Mouse (Mus musculus) left cerebral cortex, adult 8-10 months (tissue): Measurements from ENCODE around the gene Mtus2. TPM values are rescaled to one million over a fixed set of nuclear protein-coding genes. Genes with fewer than 3 reads are reported as not detected.

ENCODE experiments used
- DNase-seq, 2 experiments: peaks; one replicate each; pipeline ENCODE4 v3.0.0; 2022; ENCODE audit warnings: low spot score in 2 of 2
- total RNA-seq, 4 experiments: library from RNA; stranded (reverse); gene quantifications; 2 replicates each; pipeline ENCODE4 v1.2.4; 2022

Gene Mtus2
- total RNA-seq, 4 experiments from 2014 or later, result 36.6 to 43.1 (median 39.3) TPM

DNA sequence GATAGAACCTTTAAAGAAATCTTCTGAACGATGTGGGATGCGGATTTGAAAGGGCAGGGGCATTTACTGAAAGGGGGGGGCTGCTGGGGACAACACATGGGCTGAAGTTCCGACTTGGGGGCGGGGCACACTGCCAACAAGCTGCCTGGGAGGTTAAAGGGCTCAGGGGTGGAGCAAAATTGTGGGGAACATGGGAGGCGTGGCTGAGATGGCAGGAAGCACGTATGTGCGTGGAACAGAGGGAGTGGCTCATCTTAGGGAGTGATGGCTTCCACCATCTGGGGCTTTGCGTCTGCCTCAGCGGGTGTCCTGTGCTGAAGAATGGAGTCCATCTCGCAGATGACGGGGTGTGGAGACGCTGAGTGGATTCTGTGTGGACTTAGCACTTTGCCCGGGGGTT is 70.9 kb downstream of the Mtus2 start:
- no peak for DNase-seq

DNA sequence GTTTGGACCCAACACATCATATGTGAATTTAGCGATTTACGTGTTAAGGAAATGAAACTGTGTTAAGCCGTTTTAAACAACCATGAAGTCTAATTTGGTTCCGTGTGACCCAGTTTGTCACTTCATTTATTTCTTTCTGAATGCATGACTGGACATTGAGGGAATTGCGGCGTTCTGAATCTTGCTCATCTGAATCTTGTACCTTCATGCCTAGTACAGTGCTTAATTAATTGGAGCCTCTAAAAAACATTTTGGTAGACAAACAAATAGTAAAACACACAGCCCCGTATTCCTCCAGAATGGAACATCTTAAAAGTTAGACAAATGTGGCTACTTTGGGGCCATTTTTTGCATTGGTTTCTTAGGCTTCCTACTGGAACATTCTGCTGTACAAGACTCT is 84.5 kb downstream of the Mtus2 start:
- DNase-seq, result no peak

DNA sequence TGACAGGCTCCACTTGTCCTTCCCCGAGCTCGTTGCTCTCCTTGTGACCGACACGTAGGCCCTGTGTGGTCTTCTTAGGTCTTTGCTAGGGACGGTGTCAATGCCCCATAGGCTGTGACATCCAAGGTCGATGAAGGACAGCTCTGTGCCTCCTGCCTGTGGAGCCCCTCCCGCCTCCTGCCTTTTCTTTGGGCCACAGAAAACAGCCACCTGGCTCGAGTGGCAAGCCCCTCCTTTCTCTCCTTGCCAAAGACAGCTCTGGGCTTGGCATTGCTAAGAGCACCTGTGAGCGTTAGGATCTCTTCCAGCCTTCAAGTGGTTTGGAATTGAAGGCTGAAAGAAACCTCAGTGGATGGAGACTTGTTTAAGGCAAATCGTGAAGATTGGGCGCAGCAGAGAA is 91.1 kb downstream of the Mtus2 start:
- DNase-seq, result no peak

DNA sequence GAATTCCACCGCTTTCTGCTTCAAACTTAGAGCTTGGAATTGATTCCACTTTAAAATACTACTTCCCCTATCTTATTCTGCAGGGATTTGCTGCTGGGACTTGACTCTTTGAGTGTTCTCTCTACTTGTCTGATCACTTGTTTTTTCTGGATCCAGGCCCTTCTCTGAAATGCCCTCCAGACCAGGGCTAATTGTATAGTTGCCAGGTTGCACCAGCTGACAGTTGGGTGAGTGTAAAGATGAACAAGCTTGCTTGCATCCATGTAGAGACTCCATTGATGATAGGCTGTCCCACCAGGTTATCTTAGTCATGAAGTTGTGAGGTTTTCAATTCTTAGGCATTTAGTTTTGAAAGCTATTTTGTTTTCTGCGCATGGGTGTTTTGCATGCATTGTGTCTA is 92.2 kb downstream of the Mtus2 start:
- DNase-seq, result no peak

DNA sequence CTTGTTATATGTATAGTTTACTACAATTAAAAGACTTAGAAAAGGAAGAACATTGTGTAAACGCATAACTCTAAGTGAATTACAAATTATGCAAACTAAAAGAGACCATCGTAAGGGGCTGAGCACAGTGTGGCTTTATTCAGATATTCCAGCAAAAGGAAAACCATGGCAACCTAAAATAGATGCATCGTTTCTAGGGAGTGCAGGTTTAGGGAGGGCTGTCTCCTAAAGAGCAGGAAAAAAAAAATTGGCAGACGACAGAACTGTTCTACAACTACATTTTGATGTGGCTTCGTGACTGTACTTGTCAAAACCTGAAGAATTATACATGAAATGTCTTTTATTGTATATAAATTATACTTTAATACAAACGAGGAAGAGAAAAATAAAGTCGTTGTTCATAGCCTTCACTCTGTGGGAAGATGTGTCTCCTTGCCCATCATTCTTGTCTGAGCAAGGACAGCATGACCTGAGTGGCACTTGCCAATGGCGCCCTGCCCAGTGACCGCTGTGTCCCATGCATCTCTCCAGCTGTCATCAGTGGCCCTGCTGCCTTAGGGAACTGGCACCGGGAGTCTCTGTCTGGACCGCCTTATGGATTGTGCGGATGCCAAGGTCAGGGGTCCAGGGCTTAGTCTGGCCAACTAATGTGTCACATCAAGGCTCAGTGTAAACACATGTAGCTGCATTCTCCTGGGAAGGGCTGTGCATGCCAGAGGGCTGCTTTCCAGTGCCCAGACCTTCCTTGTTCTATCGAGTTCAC is 95.9 kb downstream of the Mtus2 start:
- no peak for DNase-seq

DNA sequence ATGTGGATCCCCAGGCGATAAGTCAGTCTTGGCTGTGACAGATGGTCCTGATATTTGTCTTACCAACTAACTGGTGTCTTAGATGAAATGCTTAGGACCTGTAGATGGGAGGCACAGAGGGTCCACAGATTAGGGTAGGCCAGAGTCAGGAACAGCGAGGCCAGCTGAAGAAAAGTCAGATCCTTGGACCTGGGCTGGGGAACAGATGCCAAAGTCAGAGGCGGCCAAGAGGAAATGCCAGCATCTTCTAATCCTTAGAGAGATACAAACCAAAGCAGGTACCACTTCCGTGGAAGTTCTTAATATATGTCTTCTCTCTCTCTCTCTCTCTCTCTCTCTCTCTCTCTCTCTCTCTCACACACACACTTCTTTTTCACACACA is 96.5 kb downstream of the Mtus2 start:
- DNase-seq, result no peak

DNA sequence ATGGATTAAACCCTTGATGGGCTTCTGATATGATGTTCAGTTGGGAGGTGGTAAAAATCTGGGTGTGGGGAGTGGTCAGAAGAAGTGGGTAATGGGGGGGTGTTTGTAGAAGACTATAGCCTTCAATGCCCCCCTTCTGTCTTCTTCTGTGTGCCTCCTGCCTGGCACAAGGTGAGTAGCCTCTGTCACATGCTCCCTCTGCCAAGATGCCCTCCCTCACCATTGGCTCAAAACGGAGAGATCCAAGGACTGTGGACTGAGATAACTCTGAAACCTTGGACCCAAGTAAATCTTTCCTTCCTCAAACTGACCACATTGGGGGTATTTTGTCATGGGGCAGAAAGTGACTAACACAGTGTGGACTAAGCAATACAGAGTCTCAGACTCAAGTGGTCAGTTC is 99.7 kb downstream of the Mtus2 start:
- no peak for DNase-seq

DNA sequence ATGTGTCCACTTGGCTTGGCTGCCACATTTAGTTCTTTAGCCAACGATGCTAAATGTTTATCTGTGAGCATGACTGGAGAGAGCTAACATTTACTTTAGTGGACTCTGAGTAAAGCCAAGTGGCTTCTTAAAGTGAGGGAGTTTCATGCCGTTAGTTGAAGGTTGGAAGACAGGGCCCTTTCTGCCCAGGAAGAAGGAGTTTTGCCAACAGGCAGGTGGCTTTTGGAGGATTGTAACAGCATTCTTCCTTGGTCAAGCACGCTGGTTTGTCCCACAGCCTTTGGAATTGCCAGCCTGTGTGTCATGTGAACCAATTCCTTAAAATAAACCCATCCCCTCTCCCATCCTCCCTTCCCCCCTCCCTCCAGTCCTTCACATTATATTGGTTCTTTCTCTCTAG is 100.3 kb downstream of the Mtus2 start:
- no peak for DNase-seq

DNA sequence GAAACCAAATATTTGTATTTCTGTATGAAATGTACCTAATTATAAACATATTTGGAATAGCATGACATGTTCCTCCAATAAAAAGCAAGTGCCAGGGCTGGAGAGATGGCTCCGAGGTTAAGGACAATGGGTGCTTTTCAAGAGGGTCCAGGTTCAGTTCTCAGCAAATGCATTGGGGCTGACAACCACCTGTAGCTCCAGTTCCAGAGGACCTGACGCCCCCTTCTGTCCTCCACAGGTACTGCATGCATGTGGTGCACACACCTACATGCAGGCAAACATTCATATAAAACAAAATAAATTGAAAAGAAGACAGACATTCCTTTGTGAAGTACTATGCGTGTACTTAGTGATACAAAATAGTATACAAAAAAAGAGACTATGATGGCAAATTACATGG is 102.2 kb downstream of the Mtus2 start:
- DNase-seq, result no peak

DNA sequence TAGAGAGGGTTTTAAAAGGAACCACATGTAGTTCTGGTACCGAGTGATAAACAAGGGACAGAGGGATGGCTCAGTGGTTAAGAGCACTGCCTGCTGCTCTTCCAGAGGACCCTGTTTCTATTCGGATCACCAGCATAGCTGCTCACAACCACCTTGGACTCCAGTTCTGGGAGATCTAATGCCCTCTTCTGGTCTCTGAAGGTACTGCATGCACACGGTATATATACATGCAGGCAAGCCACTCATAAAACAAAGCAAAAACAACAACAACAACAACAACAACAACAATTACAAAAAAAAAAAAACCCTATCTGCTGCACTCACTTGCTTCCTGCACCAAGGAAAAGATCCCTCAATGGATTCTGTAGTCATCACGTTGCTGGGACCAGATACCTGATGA is 104.7 kb downstream of the Mtus2 start:
- no peak for DNase-seq

DNA sequence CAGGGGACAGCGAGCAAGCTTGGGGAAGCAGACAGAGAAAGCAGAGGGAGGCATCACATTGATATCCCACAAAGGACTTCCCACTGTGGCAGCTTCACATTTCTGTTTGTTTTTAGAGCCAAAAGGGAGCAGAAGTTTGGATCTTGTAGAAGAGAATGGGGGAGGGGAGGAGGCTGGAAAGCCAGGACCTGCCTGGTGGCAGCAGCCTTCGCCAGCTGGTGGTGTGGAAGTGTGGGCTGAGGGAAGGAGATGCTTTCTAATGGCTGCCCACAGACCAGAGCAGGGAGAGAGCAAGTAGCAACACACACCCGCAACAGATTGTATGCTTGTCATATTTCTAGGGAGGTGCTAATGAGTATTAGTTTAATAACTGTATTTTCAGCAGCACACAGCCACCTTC is 106.6 kb downstream of the Mtus2 start:
- DNase-seq, result no peak

DNA sequence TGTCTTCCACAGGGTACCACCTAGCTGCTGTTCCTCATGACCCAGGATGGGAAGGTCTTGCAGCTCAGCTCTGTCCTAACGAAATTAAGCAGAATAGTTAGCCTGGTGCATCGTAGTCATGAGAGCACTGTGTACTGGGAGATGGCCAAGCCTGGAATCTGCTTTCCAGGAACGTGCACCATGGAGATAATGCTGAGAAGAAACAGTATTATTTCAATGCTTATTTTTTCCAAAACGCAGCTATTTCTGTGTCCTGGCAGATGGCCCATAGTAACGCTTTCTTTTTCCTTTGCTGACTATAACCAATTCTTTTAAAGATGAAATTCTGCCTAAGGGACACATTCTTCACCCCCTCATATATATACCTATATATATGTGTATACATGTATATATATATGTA is 108.1 kb downstream of the Mtus2 start:
- no peak for DNase-seq

DNA sequence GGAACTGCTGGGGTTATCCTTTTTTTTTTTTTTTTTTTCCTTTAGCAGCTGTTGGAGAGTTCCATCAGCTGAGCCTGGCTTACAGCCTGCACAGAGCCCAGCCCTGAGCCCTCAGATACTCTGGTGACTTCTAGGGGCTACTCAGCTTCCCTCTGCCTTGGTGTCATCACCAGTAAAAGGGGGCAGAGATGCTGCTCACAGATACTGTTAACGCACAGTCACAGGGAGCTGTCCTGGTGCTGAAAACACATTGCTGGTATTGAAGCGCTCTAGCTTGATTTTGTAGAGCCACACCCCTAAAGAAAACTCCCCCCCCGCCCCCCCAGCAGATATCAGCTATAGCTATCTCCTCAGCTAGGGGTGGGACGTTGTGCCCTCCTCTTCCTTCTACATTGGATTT is 112.8 kb downstream of the Mtus2 start:
- DNase-seq, result no peak

DNA sequence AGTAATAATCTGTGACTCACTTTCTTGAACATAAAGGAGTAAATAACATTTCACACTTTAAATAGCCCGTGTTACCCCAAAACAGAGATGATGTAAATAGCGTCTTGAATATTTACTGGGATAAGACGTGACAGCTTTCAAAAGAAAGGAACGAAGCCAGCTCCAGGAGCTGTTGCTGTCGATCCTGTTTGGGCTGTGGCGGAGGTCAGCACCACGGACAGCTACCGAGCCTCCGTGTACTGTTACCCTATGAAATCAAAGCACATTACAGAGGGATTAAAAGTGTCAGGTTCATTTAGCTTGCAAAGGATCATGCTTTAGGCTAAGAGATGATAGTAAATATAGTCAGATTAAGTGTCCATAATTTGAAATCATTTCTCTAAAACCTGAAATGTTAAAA is 114.7 kb downstream of the Mtus2 start:
- no peak for DNase-seq

DNA sequence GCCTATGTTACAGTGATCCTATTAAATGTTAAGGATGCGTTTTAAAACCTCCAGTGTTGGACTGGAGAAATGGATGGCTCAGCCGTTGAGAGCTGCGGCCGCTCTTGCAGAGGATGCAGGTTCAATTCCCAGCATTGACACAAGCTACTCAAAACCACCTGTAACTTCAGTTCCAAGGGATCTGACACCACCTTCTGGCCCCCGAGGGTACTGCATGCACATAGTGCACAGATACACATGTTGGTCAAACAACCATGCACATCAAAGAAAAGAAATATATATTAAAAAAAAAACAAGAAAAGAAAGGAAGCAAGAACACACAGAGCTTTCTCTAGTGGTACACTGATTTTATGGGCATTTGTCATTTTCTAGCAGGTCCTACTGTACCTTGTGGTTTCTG is 116.3 kb downstream of the Mtus2 start:
- DNase-seq, result no peak

DNA sequence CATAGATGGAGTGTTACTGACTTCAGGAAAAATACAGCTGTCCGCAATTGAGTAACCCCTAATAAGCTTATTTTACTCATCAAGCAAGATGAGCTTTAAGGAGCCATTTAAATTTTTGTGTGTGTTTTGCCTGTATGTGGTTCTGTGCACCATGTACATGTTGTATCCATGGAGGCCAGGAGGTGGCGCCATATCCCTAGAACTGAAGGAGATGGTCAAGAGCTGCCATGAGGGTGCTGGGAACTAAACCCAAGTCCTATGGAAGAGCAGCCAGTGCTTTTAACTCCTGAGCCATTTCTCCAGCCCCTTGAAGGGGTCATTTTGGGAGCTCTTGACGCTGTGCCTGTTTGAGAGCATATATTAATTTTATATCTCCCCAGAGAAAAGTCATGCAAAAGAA is 122.6 kb downstream of the Mtus2 start:
- DNase-seq, result no peak

DNA sequence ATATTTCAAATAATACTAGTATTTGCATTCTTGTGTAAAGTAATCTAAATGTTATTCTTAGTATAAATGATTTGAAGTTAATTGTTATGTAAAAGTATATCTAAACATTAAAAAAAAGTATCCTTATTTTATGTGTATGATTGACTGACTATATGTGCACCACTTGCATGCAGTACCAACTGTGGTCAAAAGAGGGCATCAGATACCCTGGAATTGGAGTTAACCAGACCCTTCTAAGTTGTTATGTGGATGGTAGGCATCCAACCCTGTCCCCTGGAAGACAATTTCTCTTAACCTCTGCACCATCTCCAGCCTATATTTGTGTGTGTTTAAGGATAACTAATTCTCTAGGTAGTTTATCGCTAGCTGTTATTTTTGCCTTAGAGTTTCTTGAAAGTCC is 126.4 kb downstream of the Mtus2 start:
- no peak for DNase-seq

DNA sequence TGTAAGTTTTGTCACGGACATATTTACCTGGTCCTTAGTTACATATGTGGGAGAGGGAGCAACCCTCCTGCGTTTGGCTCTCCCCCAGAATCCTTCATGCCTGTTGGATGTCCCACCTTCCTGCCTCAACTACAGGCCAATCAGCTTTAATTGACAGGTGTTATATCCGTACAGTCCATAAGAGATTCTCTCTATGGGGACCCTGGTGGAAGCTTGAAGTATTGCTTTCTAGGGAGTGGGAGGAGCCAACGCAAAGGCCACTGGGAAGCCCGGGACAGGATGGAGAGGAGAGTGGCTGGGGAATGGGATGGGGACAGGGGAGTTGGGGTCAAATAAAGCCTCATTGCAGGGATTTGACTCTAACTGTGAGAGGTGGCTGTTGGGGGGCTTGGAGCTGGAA is 127.6 kb downstream of the Mtus2 start:
- no peak for DNase-seq

DNA sequence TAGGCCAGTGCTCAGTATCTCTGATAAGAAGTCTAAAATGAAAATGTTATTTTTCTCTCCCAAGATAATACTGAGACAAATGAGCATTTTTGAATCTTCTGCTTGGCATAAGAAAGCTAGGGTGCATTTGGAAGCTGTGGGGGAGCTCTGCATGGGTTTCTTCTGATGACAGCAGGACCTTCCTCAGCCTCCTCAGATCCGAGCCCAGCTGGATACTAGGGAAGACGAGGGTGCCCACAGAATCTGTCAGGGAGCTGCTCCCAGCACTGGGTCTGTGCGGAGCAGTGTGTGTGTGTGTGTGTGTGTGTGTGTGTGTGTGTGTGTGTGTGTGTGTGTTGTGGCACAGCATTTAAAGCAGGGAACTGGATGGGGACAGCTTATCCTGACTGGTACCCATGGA is 130.7 kb downstream of the Mtus2 start:
- DNase-seq, result no peak

DNA sequence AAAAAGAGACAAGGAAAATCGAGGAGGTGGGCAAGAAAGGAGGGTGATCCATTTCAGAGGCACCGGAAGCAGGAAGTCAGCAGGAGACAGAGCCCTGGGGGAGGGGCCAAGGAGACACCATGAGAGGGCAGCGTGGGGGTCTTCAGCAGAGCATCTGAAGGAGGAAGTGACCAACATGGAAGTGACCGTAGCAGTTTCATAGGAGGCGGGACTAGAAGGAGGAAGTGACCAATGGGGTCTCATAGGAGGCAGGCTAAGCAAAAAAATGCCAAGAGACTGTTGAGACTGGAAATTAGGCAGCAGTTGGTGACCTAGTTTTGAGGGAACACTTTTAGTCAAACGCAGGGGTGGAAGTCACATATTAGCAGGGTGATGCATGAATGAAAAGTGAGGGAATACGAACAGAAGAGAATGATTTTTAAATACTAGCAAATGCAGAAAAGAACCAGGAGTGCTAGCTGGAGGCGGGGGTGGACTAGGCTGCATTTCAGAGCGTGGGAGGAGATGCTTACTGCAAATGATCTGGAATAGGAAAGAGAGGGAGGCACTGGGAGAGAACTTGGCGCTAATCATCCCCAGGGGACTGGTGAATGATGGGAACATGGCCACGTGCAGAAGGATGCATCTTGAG is 133.2 kb downstream of the Mtus2 start:
- DNase-seq, result peak; percentile 40 to 82

DNA sequence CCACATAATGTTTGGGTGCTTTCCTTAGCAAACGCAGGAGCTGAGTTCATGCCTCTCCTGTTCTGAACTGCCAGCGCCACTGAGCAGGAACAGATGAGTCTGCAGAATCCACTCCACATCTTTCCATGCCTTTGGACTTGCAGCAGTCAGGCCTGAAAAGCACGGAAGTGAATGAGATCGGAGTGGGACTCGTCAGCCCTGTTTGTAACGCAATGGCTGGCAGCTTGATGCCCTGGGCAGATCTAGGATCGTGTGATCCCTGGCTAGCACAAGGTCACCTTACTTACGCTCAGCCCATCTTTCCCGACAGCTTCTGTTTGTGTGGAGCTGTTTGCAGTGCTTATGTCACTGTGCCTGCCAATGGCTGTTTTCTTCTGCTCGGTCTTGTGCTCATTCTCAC is 137.5 kb downstream of the Mtus2 start:
- no peak for DNase-seq

DNA sequence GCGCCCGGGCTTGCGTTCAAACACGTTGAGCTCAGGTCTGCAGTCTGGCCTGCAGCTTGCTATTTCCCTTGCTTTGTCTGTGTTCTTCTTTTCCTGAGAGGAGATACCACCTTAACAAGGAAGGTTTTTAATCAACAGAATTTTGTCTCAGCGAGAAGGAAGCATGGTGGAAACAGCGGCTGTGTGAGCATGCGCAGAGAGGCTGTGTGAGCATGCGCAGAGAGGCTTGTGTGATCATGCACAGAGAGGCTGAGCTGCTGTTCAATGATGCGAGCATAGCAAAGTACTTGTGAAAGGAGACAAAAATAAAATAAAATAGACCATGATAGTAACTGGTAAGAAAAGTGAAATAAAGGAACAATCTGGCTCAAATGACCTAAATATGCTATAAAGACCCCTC is 142.2 kb downstream of the Mtus2 start:
- DNase-seq, result no peak

DNA sequence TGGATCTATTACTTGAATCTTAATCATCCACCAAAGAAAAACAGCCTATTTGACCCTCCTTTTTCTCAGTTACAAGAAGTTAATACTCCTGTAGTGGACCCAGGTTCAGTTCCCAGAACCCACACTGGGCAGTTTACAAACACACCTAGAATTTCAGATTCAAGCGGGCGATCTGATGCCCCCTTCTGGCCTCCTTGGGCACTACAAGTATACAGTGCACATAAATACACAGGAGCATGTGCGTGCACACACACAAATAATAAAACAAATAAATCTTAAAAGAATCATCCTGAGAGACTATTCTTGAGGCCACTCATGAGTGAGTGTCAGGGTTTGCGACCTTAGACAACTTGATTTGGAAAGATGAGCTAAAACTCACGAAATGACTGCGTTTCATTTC is 150.2 kb downstream of the Mtus2 start:
- no peak for DNase-seq

DNA sequence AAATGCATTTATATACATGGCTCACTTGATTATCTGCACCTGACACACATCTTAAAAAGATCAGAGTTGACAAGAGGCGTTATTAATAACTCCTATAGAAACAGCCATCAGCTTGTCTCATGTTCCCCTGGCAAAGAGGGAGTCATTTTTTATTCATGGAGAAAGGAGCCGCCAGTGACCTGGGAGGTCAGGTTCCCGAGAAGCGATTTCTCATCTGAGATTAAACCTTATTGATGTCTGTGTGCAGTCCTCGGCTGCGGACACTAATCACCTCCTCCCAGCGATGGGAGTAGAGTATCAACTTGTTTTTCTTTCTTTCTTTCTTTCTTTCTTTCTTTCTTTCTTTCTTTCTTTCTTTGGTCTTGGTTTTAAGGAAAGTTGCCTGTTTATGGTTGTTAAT is 150.8 kb downstream of the Mtus2 start:
- DNase-seq, result no peak
